Mouse (Mus musculus) kidney, embryonic 15.5 days (tissue): ENCODE results near the gene Hhatl. TPM values are rescaled to one million over a fixed set of nuclear protein-coding genes. Genes with fewer than 3 reads are reported as not detected.

ENCODE experiments used
- ATAC-seq: fragments of 200-750 bp; cut with Nextera tagmentation; replicated peaks from 2 replicates; pipeline ENCODE4 v1.8.0; 2017; ENCODE audit warnings: moderate TSS enrichment; ENCODE audit not compliant: low FRiP score
- H3K27ac ChIP-seq: fragments of 300-500 bp; sonication (generic); 2 replicates; pipeline ENCODE4 v1.5.1; 2015; ENCODE audit warnings: mild to moderate bottlenecking, inconsistent platforms
- H3K27me3 ChIP-seq: fragments of 300-500 bp; sonication (generic); 2 replicates; pipeline ENCODE4 v1.6.1; 2015; ENCODE audit warnings: inconsistent platforms
- H3K36me3 ChIP-seq: fragments of 300-500 bp; sonication (generic); 2 replicates; pipeline ENCODE4 v1.6.1; 2015; ENCODE audit warnings: inconsistent platforms
- H3K4me1 ChIP-seq: fragments of 300-500 bp; sonication (generic); 2 replicates; pipeline ENCODE4 v1.6.1; 2015; ENCODE audit warnings: inconsistent platforms
- H3K4me2 ChIP-seq: fragments of 300-500 bp; sonication (generic); 2 replicates; pipeline ENCODE4 v1.6.1; 2015; ENCODE audit warnings: moderate library complexity, mild to moderate bottlenecking, inconsistent platforms
- H3K4me3 ChIP-seq: fragments of 300-500 bp; sonication (generic); replicated peaks from 2 replicates; pipeline ENCODE4 v1.5.1; 2015; ENCODE audit warnings: mild to moderate bottlenecking, inconsistent platforms
- H3K9ac ChIP-seq: fragments of 300-500 bp; sonication (generic); 2 replicates; pipeline ENCODE4 v1.6.1; 2015; ENCODE audit warnings: mild to moderate bottlenecking, inconsistent platforms
- H3K9me3 ChIP-seq: fragments of 300-500 bp; sonication (generic); replicated peaks from 2 replicates; pipeline ENCODE4 v1.6.1; 2016; ENCODE audit warnings: inconsistent platforms
- WGBS: fragments of 180-500 bp; shearing (Covaris S2); methylation state at CpG from one replicate; pipeline ENCODE4 v1.1.7; 2015; ENCODE audit warnings: mixed read lengths; 5-methylcytosine and 5-hydroxymethylcytosine counted together
- polyA plus RNA-seq: library from polyadenylated mRNA; unstranded; fragments of >200 nt; fragmentation: Nextera tagmentation; extraction: Ambion mirVana; gene quantifications from 2 replicates; pipeline ENCODE4 v1.2.1, GENCODE M21; 2015

Hhatl gene
- polyA plus RNA-seq, 1 experiment from 2014 or later, result 0.69 TPM

DNA sequence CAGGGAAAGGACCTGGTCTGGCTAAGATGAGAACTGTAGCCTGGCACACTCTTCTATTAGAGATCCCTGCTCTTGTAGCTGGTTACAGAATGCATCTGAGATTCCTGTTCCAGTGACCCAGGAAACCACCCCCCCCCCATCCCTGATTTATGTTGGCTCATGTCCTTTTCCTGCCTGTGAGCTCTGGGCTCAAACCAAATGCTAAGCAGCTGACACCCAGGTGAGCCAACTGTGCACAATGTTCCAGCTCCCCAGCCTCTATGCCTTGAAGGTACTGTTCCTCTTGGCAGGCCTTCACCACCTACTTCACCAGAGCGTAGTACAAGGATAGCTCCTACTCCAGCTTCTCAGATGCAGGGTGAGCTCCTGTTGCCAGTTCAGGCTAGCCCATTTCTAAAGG is 30.7 kb upstream of the Hhatl start:
- Histone ChIP-seq H3K36me3 (no peaks in the 10 kb centered on the region), H3K9ac (no peak overlapping the region), H3K4me1 (peaks cover 7% of the 10 kb centered on the region; the same call in 1 of the 2 replicates), H3K4me3 (no peak overlapping the region), H3K4me2 (no peak overlapping the region), H3K27ac (no peak overlapping the region), H3K9me3 (no peaks in the 10 kb centered on the region), H3K27me3 (0 out of 2 replicates have a peak, but pooled peaks cover 3% of the 10 kb centered on the region)
- no peak for ATAC-seq
- 91% methylated on average over 1 of the region's 1 CpGs for WGBS

DNA sequence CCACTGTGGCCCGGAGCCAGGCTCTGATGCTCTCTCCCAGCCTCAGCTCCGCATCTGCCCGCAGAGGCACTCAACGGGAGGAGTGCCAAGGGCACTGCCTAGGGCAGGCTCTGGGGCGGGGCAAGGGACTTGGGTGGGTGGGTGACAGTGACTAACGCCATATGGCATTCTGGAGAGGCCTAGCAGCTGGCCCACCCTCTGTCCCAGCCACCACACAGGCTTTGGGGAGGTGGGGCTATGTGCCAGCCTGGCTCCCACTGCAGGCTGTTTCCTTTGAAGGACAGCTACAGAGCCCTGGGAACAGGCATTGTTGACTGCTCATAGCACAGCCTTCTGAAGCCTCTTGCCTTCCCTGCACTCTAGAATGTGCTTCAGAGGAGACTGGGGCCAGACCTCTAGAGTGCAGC is 30.3 kb upstream of the Hhatl start:
- Histone ChIP-seq H3K27ac (no peak overlapping the region), H3K4me3 (no peak overlapping the region), H3K36me3 (no peaks in the 10 kb centered on the region), H3K4me2 (no peak overlapping the region), H3K9ac (no peak overlapping the region), H3K9me3 (no peaks in the 10 kb centered on the region), H3K27me3 (0 out of 2 replicates have a peak, but pooled peaks cover 3% of the 10 kb centered on the region), H3K4me1 (peaks cover 7% of the 10 kb centered on the region; the same call in 1 of the 2 replicates)
- 0 out of 2 replicates have a peak, but pooled peaks have one; percentile 46 for ATAC-seq
- 53% methylated on average over 6 of the region's 6 CpGs for WGBS

DNA sequence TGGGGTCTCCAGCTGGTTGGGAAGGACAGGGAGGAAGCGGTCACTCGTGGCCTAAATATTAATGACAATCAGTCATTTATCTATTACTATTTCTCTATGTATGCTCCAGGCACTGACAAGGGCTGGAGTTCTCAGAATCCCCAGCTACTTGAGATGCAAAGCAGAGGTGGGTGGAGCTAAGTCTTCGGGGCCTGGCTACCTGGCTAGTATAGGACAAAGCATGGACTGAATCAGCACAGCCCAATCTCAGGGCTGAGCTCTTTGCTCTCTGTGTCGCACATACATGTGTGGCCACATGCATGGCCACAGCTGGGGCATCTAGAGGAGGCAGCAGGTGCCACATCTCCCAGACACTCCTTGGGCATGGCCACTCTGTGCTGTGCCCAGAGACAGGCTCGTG is 28.5 kb upstream of the Hhatl start:
- H3K36me3 ChIP-seq, result no peaks in the 10 kb centered on the region
- 74% methylated on average over 5 of the region's 5 CpGs for WGBS
- H3K4me1 ChIP-seq, result peaks cover 7% of the 10 kb centered on the region; the same call in 1 of the 2 replicates
- no peak overlapping the region for H3K4me3 ChIP-seq
- no peak overlapping the region for H3K4me2 ChIP-seq
- no peak overlapping the region for H3K27ac ChIP-seq
- H3K9ac ChIP-seq, result no peak overlapping the region
- ATAC-seq, result no peak
- H3K27me3 ChIP-seq, result 0 out of 2 replicates have a peak, but pooled peaks cover 3% of the 10 kb centered on the region
- no peaks in the 10 kb centered on the region for H3K9me3 ChIP-seq

DNA sequence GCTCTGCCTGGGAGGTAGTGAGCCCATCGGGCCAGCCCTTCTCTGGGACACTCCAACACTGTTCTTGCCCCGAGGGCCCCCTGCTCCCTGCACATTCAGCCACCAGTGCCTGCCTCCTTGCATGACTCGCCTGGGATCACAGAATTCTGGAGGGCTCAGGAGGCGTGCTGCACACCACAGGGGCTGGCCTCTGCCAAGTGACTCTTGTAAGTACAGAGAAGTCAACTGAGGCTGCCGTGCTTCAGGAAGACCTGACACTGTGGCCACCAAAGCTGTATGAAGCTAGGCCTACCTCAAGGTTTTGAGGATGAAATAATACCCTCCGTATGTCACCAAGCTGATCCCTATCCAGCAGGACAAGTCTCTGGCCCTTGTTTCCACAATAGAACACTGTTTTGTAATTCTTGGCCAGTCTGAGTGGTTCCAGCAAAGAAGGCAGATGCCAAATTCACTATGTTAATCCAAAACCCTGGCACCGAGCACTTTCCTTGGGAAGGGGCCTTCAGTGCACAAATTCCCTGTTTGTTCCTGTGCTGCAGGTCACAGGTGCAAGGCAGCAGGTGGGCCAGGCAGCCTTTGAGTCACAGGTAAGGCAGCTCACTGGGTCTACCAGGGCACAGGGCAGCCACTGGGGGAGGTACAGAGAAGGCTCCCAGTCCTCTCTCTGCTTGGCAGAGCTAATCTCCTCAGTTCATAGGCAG is 27.6 kb upstream of the Hhatl start:
- ATAC-seq, result no peak
- H3K4me3 ChIP-seq, result no peak overlapping the region
- peaks cover 7% of the 10 kb centered on the region; the same call in 1 of the 2 replicates for H3K4me1 ChIP-seq
- no peak overlapping the region for H3K27ac ChIP-seq
- H3K36me3 ChIP-seq, result no peaks in the 10 kb centered on the region
- H3K9me3 ChIP-seq, result no peaks in the 10 kb centered on the region
- WGBS, result 65% methylated on average over 7 of the region's 7 CpGs
- no peak overlapping the region for H3K4me2 ChIP-seq
- H3K9ac ChIP-seq, result no peak overlapping the region
- 0 out of 2 replicates have a peak, but pooled peaks cover 3% of the 10 kb centered on the region for H3K27me3 ChIP-seq

DNA sequence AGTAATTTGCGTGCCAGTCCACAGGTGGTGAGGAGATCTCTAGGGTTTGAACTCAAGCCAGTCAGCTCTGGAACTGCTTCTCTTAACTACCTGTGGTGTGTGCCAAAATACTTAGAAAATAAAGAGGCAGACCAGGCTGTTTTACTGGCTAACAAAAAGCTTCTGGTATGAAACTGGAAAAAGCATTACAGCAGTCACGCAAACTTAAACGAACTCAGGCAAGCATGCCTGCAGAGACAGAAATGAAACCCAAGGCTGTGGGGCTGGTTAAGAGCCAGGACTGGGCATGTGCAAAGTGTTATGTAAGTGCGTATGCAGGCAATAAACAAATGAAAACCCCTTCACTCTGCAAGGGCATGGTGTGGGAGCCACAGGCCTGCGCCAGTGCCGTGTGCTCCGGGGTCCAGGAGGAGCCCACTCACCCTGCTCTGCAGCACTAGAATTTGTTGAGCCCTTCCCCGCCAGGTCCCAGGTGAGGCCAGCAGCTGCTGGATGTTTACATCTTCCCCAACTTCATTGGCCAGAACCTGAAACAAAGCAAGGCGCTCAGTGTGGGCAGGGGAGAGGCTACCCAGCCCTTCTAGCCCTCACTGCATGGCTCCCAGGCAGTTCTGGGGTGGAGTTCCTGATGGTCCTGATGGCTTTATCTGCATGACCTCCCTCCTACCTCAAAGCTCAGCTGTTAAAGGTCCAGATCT is 26.9 kb upstream of the Hhatl start:
- no peak overlapping the region for H3K27ac ChIP-seq
- no peak overlapping the region for H3K4me3 ChIP-seq
- no peaks in the 10 kb centered on the region for H3K9me3 ChIP-seq
- no peak overlapping the region for H3K4me2 ChIP-seq
- H3K4me1 ChIP-seq, result peaks cover 7% of the 10 kb centered on the region; the same call in 1 of the 2 replicates
- H3K9ac ChIP-seq, result no peak overlapping the region
- H3K27me3 ChIP-seq, result 0 out of 2 replicates have a peak, but pooled peaks cover 3% of the 10 kb centered on the region
- H3K36me3 ChIP-seq, result no peaks in the 10 kb centered on the region
- 78% methylated on average over 9 of the region's 9 CpGs for WGBS
- no peak for ATAC-seq

DNA sequence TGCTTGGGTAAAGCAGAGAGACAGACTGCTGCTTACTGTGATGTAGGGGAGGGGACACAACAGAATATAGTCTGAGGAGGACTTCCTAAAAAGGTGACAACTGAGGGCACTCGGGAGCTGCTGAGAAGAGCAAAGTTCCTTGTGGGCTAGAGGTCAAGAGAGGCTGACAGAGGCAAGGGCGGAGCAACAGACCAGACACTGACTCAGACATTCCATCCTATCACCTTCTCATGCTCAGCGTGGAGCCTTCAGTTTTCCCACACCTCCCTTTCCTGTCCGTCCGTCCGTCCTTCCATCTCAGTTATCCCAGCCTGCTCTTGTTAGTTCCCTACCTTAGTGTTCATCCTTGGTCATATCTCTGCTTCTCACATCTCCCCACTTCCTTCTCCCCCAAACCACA is 22.9 kb upstream of the Hhatl start:
- H3K9ac ChIP-seq, result no peak overlapping the region
- no peak for ATAC-seq
- H3K27me3 ChIP-seq, result 0 out of 2 replicates have a peak, but pooled peaks cover 3% of the 10 kb centered on the region
- no peaks in the 10 kb centered on the region for H3K36me3 ChIP-seq
- H3K27ac ChIP-seq, result no peak overlapping the region
- H3K4me1 ChIP-seq, result peaks cover 6% of the 10 kb centered on the region
- no peaks in the 10 kb centered on the region for H3K9me3 ChIP-seq
- WGBS, result 45% methylated on average over 6 of the region's 6 CpGs
- H3K4me2 ChIP-seq, result no peak overlapping the region
- no peak overlapping the region for H3K4me3 ChIP-seq

DNA sequence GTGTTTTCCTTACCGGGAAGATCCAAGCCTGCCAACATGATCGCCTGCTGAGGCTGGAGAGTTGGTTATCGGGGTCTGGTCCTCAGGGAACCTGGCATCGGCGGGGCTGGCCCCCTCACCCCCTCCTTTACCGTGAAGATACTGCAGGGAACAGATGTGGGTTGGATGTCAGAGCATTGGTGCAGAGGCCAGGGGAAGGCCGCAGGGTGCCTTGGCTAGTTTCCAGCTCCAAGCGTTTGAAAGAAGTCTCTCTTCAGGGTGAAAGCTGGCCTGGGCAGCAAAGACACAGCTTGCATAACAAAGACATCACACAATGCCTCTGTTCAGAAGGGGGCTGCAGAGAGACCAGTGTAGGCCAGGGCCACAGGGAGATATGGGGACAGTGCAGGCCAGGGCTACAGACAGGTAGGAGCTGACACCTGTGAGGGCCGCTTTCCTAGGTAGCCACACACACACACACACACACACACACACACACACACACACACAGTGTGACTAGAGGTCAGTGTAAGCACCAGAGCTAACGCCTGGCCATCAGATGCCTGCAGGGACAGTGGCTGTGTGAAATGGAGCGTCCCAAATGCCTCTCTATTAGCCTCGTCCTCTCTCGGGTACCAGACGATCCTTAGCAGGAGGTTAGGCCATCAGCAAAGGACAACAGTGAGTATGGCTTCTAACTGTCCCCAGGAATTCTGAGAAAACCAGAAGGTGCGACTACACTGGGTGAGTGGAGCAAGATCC is 17.9 kb upstream of the Hhatl start:
- no peaks in the 10 kb centered on the region for H3K27me3 ChIP-seq
- no peak overlapping the region for H3K4me2 ChIP-seq
- no peaks in the 10 kb centered on the region for H3K9me3 ChIP-seq
- H3K4me1 ChIP-seq, result peaks cover 12% of the 10 kb centered on the region
- H3K4me3 ChIP-seq, result no peak overlapping the region
- H3K36me3 ChIP-seq, result no peaks in the 10 kb centered on the region
- no peak overlapping the region for H3K9ac ChIP-seq
- H3K27ac ChIP-seq, result no peak overlapping the region
- WGBS, result 26% methylated on average over 15 of the region's 15 CpGs
- ATAC-seq, result no peak

DNA sequence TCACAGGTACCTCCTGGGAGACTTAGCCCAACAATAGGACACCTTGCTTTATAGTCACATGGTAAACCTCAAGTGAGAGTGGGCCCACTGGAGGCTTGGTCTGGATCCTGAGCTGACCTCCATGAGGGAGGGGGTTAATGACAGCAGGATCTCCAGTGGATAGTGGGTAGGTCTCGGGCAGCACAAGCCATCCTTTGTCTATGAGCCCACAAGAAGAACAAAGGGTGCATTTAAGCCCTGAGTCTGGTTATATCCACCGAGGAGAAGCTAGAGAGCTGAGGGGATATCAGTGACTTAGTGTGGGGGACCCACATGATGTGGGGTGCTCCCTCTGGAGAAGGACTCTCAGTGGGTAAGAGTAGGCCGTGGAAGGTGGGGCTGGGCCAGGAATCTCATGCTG is 16.2 kb upstream of the Hhatl start:
- Histone ChIP-seq H3K9ac (no peak overlapping the region), H3K9me3 (no peaks in the 10 kb centered on the region), H3K27me3 (no peaks in the 10 kb centered on the region), H3K4me1 (peaks cover 12% of the 10 kb centered on the region), H3K27ac (no peak overlapping the region), H3K36me3 (no peaks in the 10 kb centered on the region), H3K4me3 (no peak overlapping the region), H3K4me2 (no peak overlapping the region)
- WGBS, result 75% methylated on average over 3 of the region's 3 CpGs
- ATAC-seq, result no peak

DNA sequence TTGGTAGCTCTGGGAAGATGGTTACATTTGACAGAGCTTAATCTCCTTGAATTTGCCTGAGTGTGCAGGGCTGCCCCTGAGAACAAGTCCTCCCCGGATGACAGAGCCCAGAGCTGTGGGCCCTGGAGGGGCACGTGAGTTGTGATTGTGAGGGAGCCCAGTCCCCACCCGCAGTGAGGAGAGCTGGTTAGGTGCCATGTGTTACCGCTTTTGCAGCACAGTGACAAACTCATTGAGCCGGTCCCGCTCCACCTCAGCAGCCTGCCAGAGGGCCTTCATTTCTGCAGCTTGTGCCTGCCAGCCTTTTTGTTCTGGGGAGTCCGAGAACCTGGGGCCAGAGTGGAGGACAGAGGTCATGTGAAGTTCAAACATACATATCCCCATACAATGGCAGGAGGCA is 15.6 kb upstream of the Hhatl start:
- whole genome bisulfite sequencing, result 68% methylated on average over 7 of the region's 7 CpGs
- peaks cover 12% of the 10 kb centered on the region for H3K4me1 ChIP-seq
- ATAC-seq, result no peak

DNA sequence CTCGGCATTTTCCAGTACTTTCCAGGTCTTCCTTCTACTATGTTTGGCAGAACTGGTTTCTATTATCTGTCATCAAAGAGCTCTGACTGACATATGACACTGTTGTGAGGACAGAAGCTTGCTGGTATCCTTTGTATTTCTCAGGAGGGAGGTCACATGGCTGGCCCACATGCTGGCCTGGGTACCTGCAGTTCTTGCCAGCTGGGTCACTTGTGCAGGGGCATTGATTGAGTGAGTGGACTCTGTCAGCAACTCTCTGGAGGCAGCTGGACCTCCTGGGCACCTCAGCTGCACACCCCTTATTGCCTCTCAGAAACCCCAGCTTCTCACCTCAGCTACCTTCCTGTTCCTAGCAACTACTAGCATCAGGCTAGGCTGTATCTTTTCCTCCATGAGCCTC is 15.2 kb upstream of the Hhatl start:
- no peak for ATAC-seq
- Histone ChIP-seq H3K9ac (no peak overlapping the region), H3K4me2 (no peak overlapping the region), H3K4me1 (peaks cover 12% of the 10 kb centered on the region), H3K27me3 (no peaks in the 10 kb centered on the region), H3K36me3 (no peaks in the 10 kb centered on the region), H3K9me3 (no peaks in the 10 kb centered on the region), H3K27ac (no peak overlapping the region), H3K4me3 (no peak overlapping the region)
- WGBS, result 75% methylated on average over 1 of the region's 1 CpGs

More for the DNA sequence above, 15.6 kb upstream of the Hhatl start:
- H3K27ac ChIP-seq, result no peak overlapping the region
- H3K27me3 ChIP-seq, result no peaks in the 10 kb centered on the region
- no peak overlapping the region for H3K4me2 ChIP-seq
- no peak overlapping the region for H3K4me3 ChIP-seq
- H3K9ac ChIP-seq, result no peak overlapping the region
- no peaks in the 10 kb centered on the region for H3K36me3 ChIP-seq
- no peaks in the 10 kb centered on the region for H3K9me3 ChIP-seq

DNA sequence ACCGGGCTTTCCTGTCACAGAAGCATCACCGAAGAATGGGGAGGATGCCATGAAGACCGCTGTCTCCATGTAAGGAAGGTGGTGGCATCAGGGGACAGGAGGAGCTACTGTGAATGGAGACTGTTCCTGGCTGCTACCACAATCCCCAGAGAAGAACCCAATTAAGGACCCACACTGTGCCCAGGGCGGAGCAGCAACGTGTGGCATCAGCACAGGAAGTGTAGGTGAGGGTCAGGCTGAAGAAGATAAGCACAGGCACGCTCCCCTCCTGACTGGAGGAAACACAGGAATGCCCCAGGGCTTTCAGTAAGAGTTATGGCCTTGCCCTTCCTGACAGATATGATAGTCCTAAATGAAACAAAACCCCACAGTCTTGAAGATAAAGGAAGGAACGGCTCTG is 10.4 kb upstream of the Hhatl start:
- H3K27ac ChIP-seq, result no peak overlapping the region
- peaks cover 4% of the 10 kb centered on the region; the same call in 1 of the 2 replicates for H3K4me1 ChIP-seq
- no peaks in the 10 kb centered on the region for H3K36me3 ChIP-seq
- no peak overlapping the region for H3K4me2 ChIP-seq
- no peaks in the 10 kb centered on the region for H3K9me3 ChIP-seq
- 50% methylated on average over 7 of the region's 7 CpGs for WGBS
- peaks cover 3% of the 10 kb centered on the region; the same call in 1 of the 2 replicates for H3K27me3 ChIP-seq
- ATAC-seq, result no peak
- H3K4me3 ChIP-seq, result no peak overlapping the region
- no peak overlapping the region for H3K9ac ChIP-seq
